Comparison of ENCODE assay signal across 9 mouse cellular contexts in genomic region chr5:117360631-117361541, GRCm38 (mm10). TPM values are rescaled to one million over a fixed set of nuclear protein-coding genes. Genes with fewer than 3 reads are reported as not detected.
DNase-seq lines count a peak whose midpoint lies in the region; ATAC-seq and TF ChIP-seq lines count a peak whose summit lies in the region.
"Had no signal": no experiment of that assay in that cellular context is flagged by ENCODE, and none has a peak within 500 bp of the region (broad histone marks: within the 10 kb centered on the region; RNA-seq: fewer than 3 reads in every experiment).

No protein-coding gene starts in this region.

- no peaks in the 10 kb centered on the region for H3K27me3 ChIP-seq in stomach, embryonic 14.5 days (ENCODE audit: control insufficient read depth, insufficient read depth, low read length)
- H3K27me3 ChIP-seq: CH12.LX had no signal

- H3K36me3 ChIP-seq in stomach, embryonic 14.5 days (ENCODE audit: control insufficient read depth, insufficient read depth, low read length) = peaks cover 15% of the 10 kb centered on the region

- peak overlapping the region; percentile 98 for H3K27ac ChIP-seq in gastrocnemius, adult 2 months
- peak overlapping the region; percentile 79 for H3K27ac ChIP-seq in stomach, embryonic 14.5 days (ENCODE audit: low read length)

- WGBS in stomach, embryonic 14.5 days = 41% methylated on average over 13 of the region's 13 CpGs

- H3K9ac ChIP-seq in stomach, embryonic 14.5 days (replicated peaks; ENCODE audit: low read depth, low read length) = no peak overlapping the region

- H3K9me3 ChIP-seq in stomach, embryonic 14.5 days (ENCODE audit: control insufficient read depth, low read depth, low read length) = no peaks in the 10 kb centered on the region

- H3K4me3 ChIP-seq in gastrocnemius, adult 2 months = peak overlapping the region; percentile 9; the same call in 1 of the 2 replicates
- H3K4me3 ChIP-seq in stomach, embryonic 14.5 days (ENCODE audit: low read depth, low read length) = no peak overlapping the region

- DNase-seq in gastrocnemius, adult 2 months = no peak
- no peak for DNase-seq in gastrocnemius, adult 8-10 months (ENCODE audit: low spot score in 2 of 2)
- peak; percentile 77 for DNase-seq in ES-CJ7 (ENCODE audit: low read depth, low spot score)
- peak; percentile 50 for DNase-seq in fat pad, adult 2 months (ENCODE audit: extremely low read depth, low read depth, low spot score)
- peak; percentile 68 to 86 for DNase-seq in kidney, postnatal 25 days
- DNase-seq in frontal cortex, adult 2 months (ENCODE audit: extremely low spot score in 1 of 2, low spot score in 1 of 2) = no peak
- DNase-seq in spleen, postnatal 4 days (ENCODE audit: low spot score in 2 of 2) = no peak

- intact Hi-C loops in gastrocnemius, adult 2 months (cut with DNase I) = no loop called here

- no peak for TF ChIP-seq CTCF in gastrocnemius, adult 2 months (IDR thresholded peaks at IDR 0.05)

- peaks cover 36% of the 10 kb centered on the region; the same call in 1 of the 2 replicates for H3K4me1 ChIP-seq in stomach, embryonic 14.5 days (ENCODE audit: control insufficient read depth, insufficient read depth, low read length)

- H3K4me2 ChIP-seq in stomach, embryonic 14.5 days (replicated peaks; ENCODE audit: low read depth, low read length) = no peak overlapping the region; the same call in 1 of the 2 replicates

- peak; percentile 66 for ATAC-seq in stomach, embryonic 14.5 days (ENCODE audit: insufficient number of reproducible peaks, insufficient read depth, low FRiP score, low read depth)

RNA-seq across cellular contexts. Expression of gene Wsb2, which starts 3.8 kb away (rescaled TPM):
- 10 to 100 TPM; 88.0 to 97.7 TPM for total RNA-seq in gastrocnemius, adult 2 months (2021)
- 100 to 1,000 TPM in 3 of 4 experiments, 10 to 100 TPM in 1; 94.3 to 146 (median 115) TPM for total RNA-seq in gastrocnemius, adult 8-10 months (2022)
- polyA plus RNA-seq in stomach, embryonic 14.5 days (2014; fragmentation: Nextera tagmentation; extraction: Ambion mirVana) = 40.0 and 53.1 TPM in 2 replicates
- 328 and 398 TPM in 2 replicates for polyA plus RNA-seq in frontal cortex, adult 2 months (2012; rRNA removed)

RNA-seq across cellular contexts. Expression of gene Rfc5, which starts 28.0 kb away (rescaled TPM):
- total RNA-seq in gastrocnemius, adult 2 months (2021) = 1 to 10 TPM in 1 of 2 experiments, under 1 TPM in 1; 0.84 to 1.1 TPM
- total RNA-seq in gastrocnemius, adult 8-10 months (2022) = 1 to 10 TPM in 3 of 4 experiments, under 1 TPM in 1; 0.89 to 1.8 (median 1.2) TPM
- polyA plus RNA-seq in stomach, embryonic 14.5 days (2014; fragmentation: Nextera tagmentation; extraction: Ambion mirVana) = 91.7 and 102 TPM in 2 replicates
- polyA plus RNA-seq in frontal cortex, adult 2 months (2012; rRNA removed) = 15.4 and 15.6 TPM in 2 replicates

RNA-seq across cellular contexts. Expression of gene Vsig10, which starts 42.0 kb away (rescaled TPM):
- total RNA-seq in gastrocnemius, adult 2 months (2021) = 1 to 10 TPM; 5.2 to 5.3 TPM
- total RNA-seq in gastrocnemius, adult 8-10 months (2022) = 1 to 10 TPM; 5.5 to 7.5 (median 6.9) TPM
- polyA plus RNA-seq in stomach, embryonic 14.5 days (2014; fragmentation: Nextera tagmentation; extraction: Ambion mirVana) = 10.9 and 14.5 TPM in 2 replicates
- 1.6 and 2.4 TPM in 2 replicates for polyA plus RNA-seq in frontal cortex, adult 2 months (2012; rRNA removed)

RNA-seq across cellular contexts. Expression of gene Ksr2, which starts 52.9 kb away (rescaled TPM):
- total RNA-seq in gastrocnemius, adult 2 months (2021) = under 1 TPM; 0.03 to 0.11 TPM
- under 1 TPM; 0.05 to 0.17 (median 0.09) TPM for total RNA-seq in gastrocnemius, adult 8-10 months (2022)
- 0.69 and 0.78 TPM in 2 replicates for polyA plus RNA-seq in stomach, embryonic 14.5 days (2014; fragmentation: Nextera tagmentation; extraction: Ambion mirVana)
- polyA plus RNA-seq in frontal cortex, adult 2 months (2012; rRNA removed) = 9.1 and 9.4 TPM in 2 replicates

Comparison
In these comparisons a context has a peak if more than half of its experiments do, and no peak if none do; other contexts are left out.
1. DNase-seq: peak in ES-CJ7 (single experiment), fat pad, adult 2 months (single experiment) and kidney, postnatal 25 days (2 of 2); none in gastrocnemius, adult 2 months (single experiment), gastrocnemius, adult 8-10 months (0 of 2), frontal cortex, adult 2 months (0 of 2) and spleen, postnatal 4 days (0 of 2).